Mouse (Mus musculus): ENCODE measurements around the gene Dbh.
A peak's percentile ranks its signal among the peaks of the same experiment; 100 is the strongest.

The Dbh gene

GRCm38 (mm10) chr2:27218569-27218968 is 53.5 kb downstream of the Dbh start:
- DNase-seq (ENCODE audit: low spot score in 2 of 2), result no peak

- no peak for DNase-seq (ENCODE audit: low spot score in 2 of 2)
These were observed 58.0 kb downstream of the Dbh start for GRCm38 (mm10) chr2:27223012-27223421.

- DNase-seq (ENCODE audit: low spot score in 2 of 2), result no peak
These were observed 61.5 kb downstream of the Dbh start for GRCm38 (mm10) chr2:27226572-27226971.

- DNase-seq (ENCODE audit: low spot score in 2 of 2), result no peak
These were observed 63.9 kb downstream of the Dbh start for GRCm38 (mm10) chr2:27228809-27229480.

- no peak for DNase-seq (ENCODE audit: low spot score in 2 of 2)
These were observed 64.6 kb downstream of the Dbh start for GRCm38 (mm10) chr2:27229481-27230105.

DNA sequence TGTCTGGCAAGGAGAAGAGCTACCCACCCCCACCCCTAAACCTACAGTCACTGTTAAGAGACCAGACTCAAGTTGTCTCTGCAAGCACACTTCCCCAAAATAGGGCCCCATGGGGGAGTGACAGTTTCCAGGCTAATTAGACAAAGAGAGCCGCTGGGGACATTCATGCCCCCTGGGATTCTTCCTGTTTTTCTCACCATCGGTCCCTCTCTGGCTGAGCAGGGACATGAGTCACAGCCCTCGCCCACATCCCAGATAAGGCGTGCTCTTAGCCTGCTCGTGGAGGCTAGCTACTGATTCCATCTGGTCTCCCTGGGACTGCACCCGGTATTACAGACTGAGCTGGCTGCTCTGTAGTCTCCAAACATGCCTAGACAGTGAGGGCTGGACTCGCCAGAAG is 67.3 kb downstream of the Dbh start:
- peak in 1 of 2 experiments; percentile 22 for DNase-seq (ENCODE audit: low spot score in 2 of 2)

Data from natural killer cell, adult 2 months (primary cell).